Comparison of ENCODE assay signal across 11 mouse cellular contexts in genomic region chr2:136059029-136059669, GRCm38 (mm10). TPM values are rescaled to one million over a fixed set of nuclear protein-coding genes. Genes with fewer than 3 reads are reported as not detected.
A peak's percentile ranks its signal among the peaks of the same experiment; 100 is the strongest.
DNase-seq lines count a peak whose midpoint lies in the region; ATAC-seq and TF ChIP-seq lines count a peak whose summit lies in the region.
"Had no signal": no experiment of that assay in that cellular context is flagged by ENCODE, and none has a peak within 500 bp of the region (broad histone marks: within the 10 kb centered on the region; RNA-seq: fewer than 3 reads in every experiment).

No protein-coding gene starts in this region.

- H3K4me1 ChIP-seq in hindbrain, embryonic 11.5 days (replicated peaks; ENCODE audit: control insufficient read depth, insufficient read depth, low read length) = peaks cover 6% of the 10 kb centered on the region

- peak overlapping the region; percentile 53 for H3K4me2 ChIP-seq in hindbrain, embryonic 11.5 days (replicated peaks; ENCODE audit: low read depth, low read length)

- no peak for TF ChIP-seq CTCF in left cerebral cortex, adult 2 months (IDR thresholded peaks at IDR 0.05)

- peak overlapping the region; percentile 86 for H3K27ac ChIP-seq in left cerebral cortex, adult 2 months
- peak overlapping the region; percentile 82 for H3K27ac ChIP-seq in hindbrain, embryonic 11.5 days (ENCODE audit: low read depth, low read length)

- H3K36me3 ChIP-seq in hindbrain, embryonic 11.5 days (ENCODE audit: control insufficient read depth, insufficient read depth, low read length) = no peaks in the 10 kb centered on the region

- DNase-seq in left cerebral cortex, adult 2 months (ENCODE audit: extremely low spot score in 1 of 2, low spot score in 2 of 2) = peak; percentile 26 to 40
- DNase-seq in left cerebral cortex, adult 18-20 months (ENCODE audit: low spot score in 2 of 2) = no peak
- DNase-seq in embryo, embryonic 9.5 days (ENCODE audit: extremely low spot score) = peak; percentile 23
- DNase-seq in hindbrain, embryonic 11.5 days (ENCODE audit: low spot score) = peak; percentile 47
- peak; percentile 40 for DNase-seq in neural tube, embryonic 10.5 days (ENCODE audit: extremely low spot score, low spot score)
- no peak for DNase-seq in urinary bladder, postnatal 4 days (ENCODE audit: low spot score in 2 of 2)
- no peak for DNase-seq in gastrocnemius, adult 8-10 months (ENCODE audit: low spot score in 2 of 2)
- DNase-seq in layer of hippocampus, adult 8-10 months (ENCODE audit: low spot score in 2 of 2) = no peak
- DNase-seq: layer of hippocampus, adult 9-11 months had no signal

- intact Hi-C loops in left cerebral cortex, adult 2 months (cut with DNase I) = loop anchor here (2.0 to 5.0 kb wide), 3 partner anchors 50 to 87 kb away; no protein-coding TSS in a partner anchor

- peak; percentile 15; the same call in 1 of the 2 replicates for ATAC-seq in hindbrain, embryonic 11.5 days (ENCODE audit: low FRiP score)

- H3K4me3 ChIP-seq in left cerebral cortex, adult 2 months = peak overlapping the region; percentile 58
- peak overlapping the region; percentile 40 for H3K4me3 ChIP-seq in hindbrain, embryonic 11.5 days (ENCODE audit: low read depth, low read length)
- H3K4me3 ChIP-seq: erythroblast, embryonic 14.5 days had no signal

- H3K9ac ChIP-seq in hindbrain, embryonic 11.5 days (ENCODE audit: low read depth, low read length) = peak overlapping the region; percentile 65

- under 1% methylated on average over 36 of the region's 37 CpGs for WGBS in hindbrain, embryonic 11.5 days

- H3K27me3 ChIP-seq in hindbrain, embryonic 11.5 days (ENCODE audit: control insufficient read depth, insufficient read depth, low read length) = peaks cover 24% of the 10 kb centered on the region

- no peaks in the 10 kb centered on the region for H3K9me3 ChIP-seq in hindbrain, embryonic 11.5 days (ENCODE audit: control insufficient read depth, low read length)

RNA-seq across cellular contexts. Expression of gene Lamp5, which starts 7.1 kb away (rescaled TPM):
- total RNA-seq in left cerebral cortex, adult 2 months (2021) = 100 to 1,000 TPM; 260 to 278 TPM
- 100 to 1,000 TPM; 232 to 299 TPM for total RNA-seq in left cerebral cortex, adult 18-20 months (2021)
- 73.1 and 88.1 TPM in 2 replicates for polyA plus RNA-seq in hindbrain, embryonic 11.5 days (2014; fragmentation: Nextera tagmentation; extraction: Ambion mirVana)
- not detected for total RNA-seq in gastrocnemius, adult 8-10 months (2022)
- 10 to 100 TPM; 41.7 to 49.6 (median 47.5) TPM for total RNA-seq in layer of hippocampus, adult 8-10 months (2022)
- total RNA-seq: neutrophil, adult 5-6 weeks had no signal
- polyA plus RNA-seq: erythroblast, embryonic 14.5 days had no signal

Comparison
In these comparisons a context has a peak if more than half of its experiments do, and no peak if none do; other contexts are left out.
1. DNase-seq: peak in left cerebral cortex, adult 2 months (2 of 2), embryo, embryonic 9.5 days (single experiment), hindbrain, embryonic 11.5 days (single experiment) and neural tube, embryonic 10.5 days (single experiment); none in left cerebral cortex, adult 18-20 months (0 of 2), urinary bladder, postnatal 4 days (0 of 2), gastrocnemius, adult 8-10 months (0 of 2) and layer of hippocampus, adult 8-10 months (0 of 2).
2. RNA of gene Lamp5, which starts 7.1 kb away (total RNA-seq): 232 to 299 TPM in left cerebral cortex, adult 18-20 months, 260 to 278 TPM in left cerebral cortex, adult 2 months and 41.7 to 49.6 TPM in layer of hippocampus, adult 8-10 months; not detected in gastrocnemius, adult 8-10 months; every median in the first group is over 10 times any median in the second.